Mouse (Mus musculus) layer of hippocampus, postnatal 36 days (tissue): Measurements from ENCODE around the gene Phyh. TPM values are rescaled to one million over a fixed set of nuclear protein-coding genes. Genes with fewer than 3 reads are reported as not detected.

Experiments
- DNase-seq, 2 experiments: peaks; one replicate each; pipeline ENCODE4 v3.0.0; 2022
- total RNA-seq, 2 experiments: library from RNA; stranded (reverse); gene quantifications; 2 replicates each; pipeline ENCODE4 v1.2.3; 2021

Phyh gene
- 10 to 100 TPM; 78.2 to 85.7 TPM for total RNA-seq

GRCm38 (mm10) chr2:4918860-4919739 lies at the start of gene Phyh:
Phyh (plus strand) TSS chr2:4919019.
- DNase-seq: peak; percentile 79 to 80

GRCm38 (mm10) chr2:4872740-4873139 lies 46.1 kb upstream of the Phyh start:
- no peak for DNase-seq

GRCm38 (mm10) chr2:4873331-4873730 lies 45.5 kb upstream of the Phyh start:
- no peak for DNase-seq

- no peak for DNase-seq
Measured at GRCm38 (mm10) chr2:4875090-4875489, 43.7 kb upstream of the Phyh start.

GRCm38 (mm10) chr2:4876131-4876530 lies 42.7 kb upstream of the Phyh start:
- DNase-seq: no peak

GRCm38 (mm10) chr2:4880737-4881349 lies 38.0 kb upstream of the Phyh start:
- peak; percentile 21 for DNase-seq

GRCm38 (mm10) chr2:4881350-4882248 lies 37.2 kb upstream of the Phyh start, which contains the start of gene Sephs1:
Sephs1 (plus strand) TSS chr2:4881564.
- peak; percentile 81 to 83 for DNase-seq

- DNase-seq: peak in 1 of 2 experiments; percentile 80
Measured at GRCm38 (mm10) chr2:4882249-4882791, 36.5 kb upstream of the Phyh start.

- DNase-seq: no peak
Measured at GRCm38 (mm10) chr2:4883009-4883704, 35.7 kb upstream of the Phyh start.

- no peak for DNase-seq
Measured at GRCm38 (mm10) chr2:4886896-4887295, 31.9 kb upstream of the Phyh start.

- no peak for DNase-seq
Measured at GRCm38 (mm10) chr2:4895598-4895997, 23.2 kb upstream of the Phyh start.

GRCm38 (mm10) chr2:4896970-4897369 lies 21.8 kb upstream of the Phyh start:
- DNase-seq: no peak

- no peak for DNase-seq
Measured at GRCm38 (mm10) chr2:4900624-4901023, 18.2 kb upstream of the Phyh start.

GRCm38 (mm10) chr2:4902346-4902745 lies 16.5 kb upstream of the Phyh start:
- no peak for DNase-seq

- no peak for DNase-seq
Measured at GRCm38 (mm10) chr2:4907120-4907519, 11.7 kb upstream of the Phyh start.

- DNase-seq: no peak
Measured at GRCm38 (mm10) chr2:4907916-4908315, 10.9 kb upstream of the Phyh start.

GRCm38 (mm10) chr2:4908771-4909315 lies 10.0 kb upstream of the Phyh start:
- DNase-seq: no peak

GRCm38 (mm10) chr2:4909909-4910308 lies 8.9 kb upstream of the Phyh start:
- DNase-seq: no peak

GRCm38 (mm10) chr2:4910521-4910920 lies 8.3 kb upstream of the Phyh start:
- DNase-seq: no peak

- DNase-seq: no peak
Measured at GRCm38 (mm10) chr2:4913949-4914348, 4.9 kb upstream of the Phyh start.

GRCm38 (mm10) chr2:4916037-4916436 lies 2.8 kb upstream of the Phyh start:
- no peak for DNase-seq
